Mouse (Mus musculus): ENCODE results near the gene Dcpp2. TPM values are rescaled to one million over a fixed set of nuclear protein-coding genes. Genes with fewer than 3 reads are reported as not detected.
"Not testable (repeated sequence)": the region's sequence is repeated elsewhere in the genome, so short reads cannot be mapped to it uniquely, and the experiment has no call there.

Gene Dcpp2
- polyA plus RNA-seq, 1 experiment from 2014 or later = not detected

- POLR2A ChIA-PET = interaction anchor here (1.8 kb wide), 1 partner anchor 18 kb away, joined by 4 read pairs; the partner anchor contains the start of gene Prss33
- ATAC-seq (no peak), DNase-seq (ENCODE audit: low read depth, low spot score) (no peak)
- no peaks in the 10 kb centered on the region for H3K27me3 ChIP-seq
- TF ChIP-seq CTCF (IDR thresholded peaks at IDR 0.05) = no peak
- CTCF ChIA-PET = interaction anchor here (0.9 to 2.1 kb wide), 8 partner anchors 10 to 108 kb away, joined by 3 to 11 read pairs (median 5); partner anchors contain the start of genes Elob, Prss33 and Prss41
- in situ Hi-C loops (cut with MboI; ENCODE audit: low pct_unique_long_range_greater_than_20kb) = no loop called here
These were observed 26.4 kb upstream of the Dcpp2 start for GRCm38 (mm10) chr17:23854229-23854765.

GRCm38 (mm10) chr17:23857193-23857592 lies 23.5 kb upstream of the Dcpp2 start:
- no peaks in the 10 kb centered on the region for H3K27me3 ChIP-seq
- DNase-seq (ENCODE audit: low read depth, low spot score) (peak; percentile 73), ATAC-seq (peak; percentile 81)
- ChIA-PET CTCF (interaction anchor here (1.2 kb wide), 1 partner anchor 103 kb away, joined by 3 read pairs; no protein-coding TSS in a partner anchor), POLR2A (interaction anchor here (1.4 kb wide), 1 partner anchor 54 kb away, joined by 3 read pairs; no protein-coding TSS in a partner anchor)
- in situ Hi-C loops (cut with MboI; ENCODE audit: low pct_unique_long_range_greater_than_20kb) = no loop called here
- no peak for TF ChIP-seq CTCF (IDR thresholded peaks at IDR 0.05)

- POLR2A ChIA-PET = no interaction called here
- ATAC-seq (no peak), DNase-seq (ENCODE audit: low read depth, low spot score) (no peak)
- TF ChIP-seq CTCF (IDR thresholded peaks at IDR 0.05) = no peak
- CTCF ChIA-PET = no interaction called here
- H3K27me3 ChIP-seq = no peaks in the 10 kb centered on the region
- in situ Hi-C loops (cut with MboI; ENCODE audit: low pct_unique_long_range_greater_than_20kb) = no loop called here
These were observed 22.8 kb upstream of the Dcpp2 start for GRCm38 (mm10) chr17:23857913-23858312.

- TF ChIP-seq CTCF (IDR thresholded peaks at IDR 0.05) = no peak
- ATAC-seq (no peak), DNase-seq (ENCODE audit: low read depth, low spot score) (no peak)
- no peaks in the 10 kb centered on the region for H3K27me3 ChIP-seq
- CTCF ChIA-PET = no interaction called here
- POLR2A ChIA-PET = no interaction called here
- in situ Hi-C loops (cut with MboI; ENCODE audit: low pct_unique_long_range_greater_than_20kb) = no loop called here
These were observed 17.8 kb upstream of the Dcpp2 start for GRCm38 (mm10) chr17:23862926-23863325.

GRCm38 (mm10) chr17:23867756-23868155 lies 12.9 kb upstream of the Dcpp2 start, which contains the start of gene Prss21:
Gene Prss21 (plus strand): TSS chr17:23868056.
- in situ Hi-C loops (cut with MboI; ENCODE audit: low pct_unique_long_range_greater_than_20kb) = no loop called here
- no peak for DNase-seq (ENCODE audit: low read depth, low spot score)
- no peak for TF ChIP-seq CTCF (IDR thresholded peaks at IDR 0.05)
- no peak for ATAC-seq
- ChIA-PET POLR2A (no interaction called here), CTCF (no interaction called here)
- H3K27me3 ChIP-seq = no peaks in the 10 kb centered on the region

GRCm38 (mm10) chr17:23868513-23868912 lies 12.2 kb upstream of the Dcpp2 start:
- in situ Hi-C loops (cut with MboI; ENCODE audit: low pct_unique_long_range_greater_than_20kb) = no loop called here
- no peaks in the 10 kb centered on the region for H3K27me3 ChIP-seq
- no peak for ATAC-seq
- POLR2A ChIA-PET = no interaction called here
- CTCF ChIA-PET = no interaction called here
- DNase-seq (ENCODE audit: low read depth, low spot score) = no peak
- TF ChIP-seq CTCF (IDR thresholded peaks at IDR 0.05) = no peak

- in situ Hi-C loops (cut with MboI; ENCODE audit: low pct_unique_long_range_greater_than_20kb) = loop anchor here (5.0 kb wide), 1 partner anchor 88 kb away; no protein-coding TSS in a partner anchor
- peak; percentile 51 for DNase-seq (ENCODE audit: low read depth, low spot score)
- peak; percentile 93 for TF ChIP-seq CTCF (IDR thresholded peaks at IDR 0.05)
- H3K27me3 ChIP-seq = no peaks in the 10 kb centered on the region
- peak; percentile 71 for ATAC-seq
- CTCF ChIA-PET = interaction anchor here (0.6 to 1.5 kb wide), 7 partner anchors 18 to 85 kb away, joined by 3 to 7 read pairs (median 4); partner anchors contain the start of gene Elob
- POLR2A ChIA-PET = no interaction called here
These were observed 6.5 kb upstream of the Dcpp2 start for GRCm38 (mm10) chr17:23873884-23874856.

- no peaks in the 10 kb centered on the region for H3K27me3 ChIP-seq
- CTCF ChIA-PET = interaction anchor here (1.2 to 2.9 kb wide), 2 partner anchors 33 to 84 kb away, joined by 4 to 10 read pairs; partner anchors contain the start of genes Prss32 and Prss41
- POLR2A ChIA-PET = interaction anchor here (0.8 kb wide), 1 partner anchor 47 kb away, joined by 3 read pairs; the partner anchor contains the start of gene Elob
- no peak for DNase-seq (ENCODE audit: low read depth, low spot score)
- ATAC-seq = no peak
- in situ Hi-C loops (cut with MboI; ENCODE audit: low pct_unique_long_range_greater_than_20kb) = no loop called here
- no peak for TF ChIP-seq CTCF (IDR thresholded peaks at IDR 0.05)
These were observed 3.9 kb upstream of the Dcpp2 start for GRCm38 (mm10) chr17:23876741-23877140.

GRCm38 (mm10) chr17:23877166-23877565 lies 3.5 kb upstream of the Dcpp2 start:
- no peak for ATAC-seq

GRCm38 (mm10) chr17:23917158-23917557 lies 36.5 kb downstream of the Dcpp2 start, which contains the start of gene Dcpp3:
Gene Dcpp3 (plus strand): TSS chr17:23917458.
- POLR2A ChIA-PET; H3K27me3 ChIP-seq; DNase-seq (ENCODE audit: low read depth, low spot score); ATAC-seq; CTCF ChIA-PET; in situ Hi-C loops (cut with MboI; ENCODE audit: low pct_unique_long_range_greater_than_20kb): not testable (repeated sequence)

More at GRCm38 (mm10) chr17:23877166-23877565, 3.5 kb upstream of the Dcpp2 start:
- POLR2A ChIA-PET = interaction anchor here (0.8 kb wide), 1 partner anchor 48 kb away, joined by 3 read pairs; the partner anchor contains the start of gene Elob
- CTCF ChIA-PET = interaction anchor here (1.2 to 2.9 kb wide), 2 partner anchors 33 to 83 kb away, joined by 4 to 10 read pairs; partner anchors contain the start of genes Prss32 and Prss41
- TF ChIP-seq CTCF (IDR thresholded peaks at IDR 0.05) = no peak
- H3K27me3 ChIP-seq = no peaks in the 10 kb centered on the region
- in situ Hi-C loops (cut with MboI; ENCODE audit: low pct_unique_long_range_greater_than_20kb) = no loop called here
- no peak for DNase-seq (ENCODE audit: low read depth, low spot score)
